Mouse (Mus musculus): ENCODE measurements around the gene Cxcr4. TPM values are rescaled to one million over a fixed set of nuclear protein-coding genes. Genes with fewer than 3 reads are reported as not detected.
"Not testable (repeated sequence)": the region's sequence is repeated elsewhere in the genome, so short reads cannot be mapped to it uniquely, and the experiment has no call there.

The Cxcr4 gene
- total RNA-seq, 4 experiments from 2014 or later, result 14.8 to 66.9 (median 40.0) TPM

DNA sequence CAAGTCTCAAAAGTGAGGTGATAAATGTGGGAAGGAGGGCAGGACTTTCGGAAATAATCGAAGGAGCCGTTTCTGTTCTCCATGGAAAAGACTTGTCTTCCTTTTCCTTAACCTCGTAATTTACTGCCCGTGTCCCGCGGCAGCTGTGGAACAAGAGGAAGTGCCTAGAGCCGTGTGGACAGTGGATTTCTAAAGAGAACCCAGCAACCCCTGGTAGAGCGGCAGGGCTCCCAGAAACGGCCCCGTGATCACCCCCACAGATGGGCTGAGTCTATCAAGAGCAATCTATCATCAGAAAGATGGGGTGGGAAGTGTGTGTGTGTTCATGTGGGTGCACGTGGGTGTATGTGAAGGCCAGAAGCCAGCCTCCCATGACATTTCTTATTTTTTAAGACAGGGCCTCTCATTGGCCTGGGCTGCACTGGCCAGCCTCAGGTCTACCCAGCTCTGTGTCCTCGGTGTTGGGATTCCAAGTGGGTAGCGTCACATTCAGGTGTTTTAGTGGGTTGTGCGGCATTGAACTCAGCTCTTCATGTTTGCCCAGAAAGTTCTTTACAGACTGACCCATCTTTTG is 5.2 kb upstream of the Cxcr4 start:
- no peak for DNase-seq

DNA sequence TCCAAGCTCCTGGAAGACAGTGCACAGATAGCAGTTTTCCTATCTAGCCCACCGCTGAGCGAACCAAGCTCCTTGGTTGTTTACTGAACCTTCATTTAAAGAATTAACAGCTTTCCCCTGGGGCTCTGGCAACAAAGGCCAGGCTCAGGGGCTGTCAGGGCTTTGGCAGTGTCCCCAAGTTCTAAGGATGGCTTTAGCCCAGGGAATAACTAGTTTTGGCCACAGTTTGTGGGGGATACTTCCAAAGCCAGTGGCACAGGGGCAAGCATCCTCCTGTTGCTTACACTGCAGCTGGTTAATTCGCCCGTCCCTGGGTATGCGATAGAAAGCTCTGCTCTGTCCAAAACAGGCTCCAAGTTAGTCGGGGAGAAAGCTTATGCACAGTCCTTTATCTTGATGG is 3.4 kb upstream of the Cxcr4 start:
- no peak for DNase-seq

DNA sequence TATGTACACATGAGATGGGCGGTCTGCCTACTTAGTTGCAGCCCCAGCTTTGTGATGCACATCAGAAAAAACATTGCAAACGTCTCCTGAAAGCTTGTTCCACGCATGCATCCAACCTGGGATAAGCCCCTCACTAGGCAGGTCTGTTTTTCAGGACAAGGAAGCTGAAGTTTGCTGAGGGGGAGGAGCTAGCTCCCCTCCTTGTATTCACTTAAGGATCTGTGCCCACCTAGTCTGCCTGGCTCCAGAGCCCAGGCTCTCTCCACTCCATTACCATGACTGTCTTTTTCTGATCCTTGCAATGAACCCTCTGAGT is 3.0 kb upstream of the Cxcr4 start:
- DNase-seq, result no peak

DNA sequence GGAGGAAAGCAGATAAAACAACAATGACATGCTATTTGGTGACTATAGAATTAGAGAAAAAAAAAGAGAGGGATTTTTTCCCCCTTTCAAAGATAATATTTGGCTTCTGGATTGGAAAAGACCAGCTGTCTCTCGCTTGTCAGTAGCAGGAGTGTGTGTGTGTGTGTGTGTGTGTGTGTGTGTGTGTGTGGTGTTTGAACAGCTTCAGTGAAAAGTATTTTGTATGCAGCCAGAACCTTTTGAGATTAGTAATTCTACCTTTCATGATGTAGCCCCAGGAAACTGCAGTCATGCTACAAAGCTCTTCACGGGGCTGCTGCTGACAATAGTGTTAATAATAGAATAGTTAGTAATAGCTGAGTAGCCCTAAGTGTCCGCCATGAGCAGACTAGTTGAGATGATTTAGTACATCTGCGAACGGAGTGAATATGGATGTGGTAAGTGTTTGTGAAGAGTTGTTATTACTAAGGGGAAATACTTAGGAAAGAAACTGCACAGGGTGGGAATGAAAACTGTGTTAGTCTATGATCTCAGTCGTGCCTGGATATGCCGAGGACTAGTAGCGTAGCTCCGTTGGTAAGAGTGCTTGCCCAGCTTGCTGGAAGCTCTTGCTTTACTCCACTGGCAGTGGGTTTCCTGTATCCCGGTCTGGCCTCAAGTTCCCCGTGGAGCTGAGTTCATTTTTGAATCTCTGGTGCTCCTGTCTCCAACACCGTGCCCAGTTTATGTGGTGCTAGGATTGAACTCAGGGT is 2.4 kb upstream of the Cxcr4 start:
- DNase-seq, result no peak

DNA sequence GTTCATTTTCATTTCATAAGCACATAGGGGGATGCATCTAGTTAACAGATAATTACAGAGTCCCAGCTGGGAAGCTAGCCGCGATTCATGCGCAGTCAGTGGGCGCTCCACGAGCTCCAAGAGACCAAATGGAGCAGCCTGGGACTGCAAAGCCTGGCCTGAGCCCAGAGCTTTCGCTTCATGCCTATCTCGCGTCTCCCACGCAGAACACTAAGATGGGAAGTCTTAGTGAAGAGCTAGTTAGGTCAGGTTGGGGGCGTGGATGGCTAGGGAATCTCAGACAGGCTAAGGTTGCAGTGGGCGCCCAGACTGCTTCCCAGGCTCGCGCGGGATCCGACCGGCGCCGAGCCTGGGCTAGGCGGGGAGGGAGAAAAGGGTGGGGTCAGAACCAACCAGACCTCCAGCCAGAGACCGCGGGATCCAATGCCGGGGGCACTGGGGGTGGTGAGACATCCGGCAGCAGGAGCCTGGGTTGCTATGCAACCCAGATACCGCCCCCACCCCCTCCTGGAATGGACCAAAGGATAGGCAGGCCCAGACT is 938 bp upstream of the Cxcr4 start:
- DNase-seq, result peak; percentile 20

DNA sequence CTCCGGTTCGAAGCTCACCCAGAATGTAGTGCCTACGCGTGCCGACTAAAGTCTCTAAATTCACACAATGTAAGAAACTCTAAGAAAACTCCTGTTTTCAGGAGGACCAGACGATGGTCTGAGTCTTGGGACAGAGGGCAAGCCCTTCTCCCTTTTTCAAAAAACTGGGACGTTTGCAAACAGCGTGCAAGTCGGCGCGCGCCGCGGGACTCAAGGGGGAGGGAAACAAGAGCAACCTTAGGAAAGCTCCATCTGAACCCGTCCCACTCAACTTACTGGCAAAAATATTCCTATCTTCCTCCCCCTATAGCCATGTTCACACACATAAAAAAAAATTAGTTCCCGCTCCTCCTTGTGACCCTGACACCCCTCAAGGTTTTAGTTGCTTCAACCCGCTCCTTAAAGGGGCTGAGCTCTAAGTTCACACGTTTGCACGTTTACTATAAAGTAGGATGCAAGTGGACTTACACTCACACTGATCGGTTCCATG is 327 bp downstream of the Cxcr4 start:
- DNase-seq, result no peak

DNA sequence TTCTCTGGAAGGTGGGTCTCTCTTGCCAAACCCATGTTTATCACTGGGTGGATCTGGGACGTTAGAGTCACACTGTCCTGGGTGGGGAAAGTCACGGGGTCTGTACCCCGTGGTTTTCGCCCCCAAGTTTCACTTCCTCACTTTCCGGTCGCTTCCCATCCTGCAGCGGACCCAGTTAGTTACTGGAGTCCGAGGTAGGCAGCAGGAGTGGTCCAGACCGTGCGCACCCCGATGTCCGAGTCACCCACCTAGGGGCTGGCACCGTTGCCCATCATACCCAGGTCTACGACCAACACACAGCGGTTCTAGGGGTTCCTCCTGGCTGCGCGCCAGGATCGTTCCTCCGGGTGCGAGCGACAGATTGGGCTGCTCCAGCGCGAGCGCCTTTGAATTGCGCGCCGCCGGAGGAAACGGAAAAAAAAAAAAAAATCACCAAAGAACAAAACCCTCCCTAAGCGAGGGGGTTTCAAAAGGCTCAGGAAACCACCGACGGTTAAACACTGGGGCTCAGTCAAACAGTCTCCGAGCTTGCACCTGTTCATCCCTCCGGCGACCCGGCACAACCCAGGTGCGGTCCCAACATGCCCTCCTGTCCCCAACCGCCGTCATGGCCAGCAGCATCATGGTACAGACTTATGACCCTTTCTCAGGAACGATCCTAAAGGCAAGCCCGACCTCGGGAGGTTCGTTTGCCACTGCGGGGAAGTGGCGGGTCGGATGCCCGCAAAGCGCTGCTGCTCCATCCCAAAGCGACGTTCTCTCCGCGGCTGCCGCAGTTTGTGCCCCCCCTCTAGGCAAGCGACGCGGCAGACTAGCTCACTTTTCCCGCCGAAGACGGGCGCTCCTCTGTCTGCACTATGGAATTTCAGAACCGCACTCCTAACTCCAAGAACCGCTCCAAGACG is 1.0 kb downstream of the Cxcr4 start:
- peak; percentile 24 for DNase-seq

DNA sequence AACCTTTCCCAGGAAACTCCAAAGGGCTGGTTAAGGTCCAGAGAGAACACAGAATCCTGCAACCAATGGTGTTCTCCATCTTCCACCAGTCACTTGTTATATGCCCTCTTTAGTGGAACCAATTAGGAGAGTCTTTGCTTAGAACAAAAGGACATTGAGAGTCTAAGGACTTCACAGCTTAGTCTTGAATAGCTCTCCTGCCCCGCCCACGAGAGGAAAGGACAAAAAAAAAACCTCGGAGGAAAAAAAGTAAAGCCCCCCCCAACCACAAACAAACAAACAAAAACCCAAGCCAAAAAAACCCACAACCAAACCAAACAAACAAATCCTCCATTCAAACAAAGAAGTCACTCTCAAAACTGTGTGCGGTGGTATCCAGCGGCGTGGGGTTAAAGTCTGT is 2.1 kb downstream of the Cxcr4 start:
- no peak for DNase-seq

DNA sequence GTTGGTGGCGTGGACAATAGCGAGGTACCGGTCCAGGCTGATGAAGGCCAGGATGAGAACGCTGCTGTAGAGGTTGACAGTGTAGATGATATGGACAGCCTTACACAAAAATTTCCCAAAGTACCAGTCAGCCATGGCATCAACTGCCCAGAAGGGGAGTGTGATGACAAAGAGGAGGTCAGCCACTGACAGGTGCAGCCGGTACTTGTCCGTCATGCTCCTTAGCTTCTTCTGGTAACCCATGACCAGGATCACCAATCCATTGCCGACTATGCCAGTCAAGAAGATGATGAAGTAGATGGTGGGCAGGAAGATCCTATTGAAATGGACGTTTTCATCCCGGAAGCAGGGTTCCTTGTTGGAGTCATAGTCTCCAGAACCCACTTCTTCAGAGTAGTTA is 2.6 kb downstream of the Cxcr4 start:
- no peak for DNase-seq

DNA sequence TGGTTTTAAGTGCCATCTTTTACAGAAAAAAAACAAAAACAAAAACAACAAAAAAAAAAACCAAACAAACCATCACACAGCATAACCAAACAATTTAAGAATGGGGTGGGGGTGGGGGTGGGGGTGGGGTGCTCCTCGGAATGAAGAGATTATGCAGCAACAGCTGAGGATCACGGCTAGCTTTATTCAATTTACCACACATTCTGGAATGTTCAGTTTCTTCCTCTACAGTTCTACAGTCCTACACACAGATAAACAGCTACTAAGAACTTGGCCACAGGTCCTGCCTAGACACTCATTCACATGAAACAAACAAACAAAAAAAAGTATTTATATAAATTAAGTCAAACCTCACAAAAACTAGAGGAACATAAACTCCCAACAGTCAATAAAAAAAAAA is 3.8 kb downstream of the Cxcr4 start:
- DNase-seq, result no peak

DNA sequence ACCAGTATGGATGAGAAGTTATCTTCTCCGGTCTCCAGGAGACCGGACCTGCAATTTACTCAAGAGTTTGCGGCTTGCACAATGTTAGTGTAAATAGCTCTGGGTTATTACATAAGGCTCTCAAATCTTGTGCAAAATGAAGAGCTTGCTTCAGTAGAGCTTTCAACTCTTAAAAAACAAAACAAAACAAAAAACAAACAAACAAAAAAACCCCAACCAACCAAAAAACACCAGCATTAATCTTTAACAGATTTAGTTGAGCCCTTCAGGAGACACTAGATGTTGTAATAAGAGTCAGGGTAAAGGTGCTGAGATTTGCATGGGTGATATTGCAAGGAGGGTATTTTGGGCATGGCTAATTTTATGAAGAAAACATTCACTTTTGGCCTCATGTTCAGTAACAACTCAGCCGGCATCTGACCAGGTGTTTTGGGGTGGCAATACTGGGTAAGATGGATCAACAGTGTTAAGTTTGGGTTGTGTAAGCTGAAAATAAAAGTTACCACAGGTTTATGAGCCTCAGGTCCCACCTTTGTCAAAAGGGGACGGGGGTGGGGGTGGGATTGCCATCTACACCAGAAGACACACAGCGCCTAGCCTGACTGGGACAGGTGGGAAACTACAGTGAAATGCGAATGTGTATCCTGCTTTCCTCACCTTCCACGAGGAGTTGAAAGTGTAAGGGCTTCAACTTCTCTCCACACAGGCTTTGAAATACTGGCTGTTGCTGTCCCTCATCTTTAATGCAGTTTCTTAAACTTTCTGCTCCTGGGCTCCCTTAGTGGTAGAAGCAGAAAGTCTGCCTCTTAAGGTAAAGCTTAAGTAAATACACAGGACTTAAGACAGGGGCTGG is 4.9 kb downstream of the Cxcr4 start:
- no peak for DNase-seq

DNA sequence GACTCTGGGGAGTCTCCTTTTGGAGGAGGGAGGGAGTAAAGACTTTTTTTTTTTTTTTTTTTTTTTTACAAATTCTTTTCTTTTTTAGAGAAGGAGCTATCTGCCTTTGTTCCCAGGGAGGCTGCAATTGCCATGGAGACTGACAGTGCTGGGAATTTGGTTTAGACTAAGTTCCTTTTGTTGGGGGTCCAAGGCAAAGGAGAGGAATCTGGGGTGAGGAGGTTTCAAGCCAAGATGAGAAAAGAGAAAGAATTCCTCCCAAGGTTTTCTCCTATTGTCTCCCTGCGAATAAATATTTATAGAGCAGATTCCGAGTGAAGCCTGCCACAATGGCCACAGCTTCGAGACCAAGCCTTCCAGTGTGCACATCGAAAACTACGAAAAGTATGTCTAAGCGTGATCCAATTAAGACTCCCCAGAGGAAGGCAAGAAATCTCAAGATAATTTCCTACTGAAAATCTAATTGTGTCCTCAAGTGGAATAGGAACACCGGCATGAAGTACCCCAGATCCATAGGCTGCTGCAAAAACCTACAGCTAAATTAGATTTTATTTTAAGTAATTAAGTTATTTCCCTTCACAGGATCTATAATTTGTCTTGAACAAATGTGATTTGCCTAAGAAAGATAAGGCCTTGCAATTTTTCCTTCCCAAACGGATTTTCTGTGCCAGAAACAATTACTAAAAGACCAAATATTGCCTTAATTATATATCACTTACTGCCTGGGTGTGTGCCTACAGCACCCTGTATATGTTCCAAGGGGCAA is 5.7 kb downstream of the Cxcr4 start:
- no peak for DNase-seq

DNA sequence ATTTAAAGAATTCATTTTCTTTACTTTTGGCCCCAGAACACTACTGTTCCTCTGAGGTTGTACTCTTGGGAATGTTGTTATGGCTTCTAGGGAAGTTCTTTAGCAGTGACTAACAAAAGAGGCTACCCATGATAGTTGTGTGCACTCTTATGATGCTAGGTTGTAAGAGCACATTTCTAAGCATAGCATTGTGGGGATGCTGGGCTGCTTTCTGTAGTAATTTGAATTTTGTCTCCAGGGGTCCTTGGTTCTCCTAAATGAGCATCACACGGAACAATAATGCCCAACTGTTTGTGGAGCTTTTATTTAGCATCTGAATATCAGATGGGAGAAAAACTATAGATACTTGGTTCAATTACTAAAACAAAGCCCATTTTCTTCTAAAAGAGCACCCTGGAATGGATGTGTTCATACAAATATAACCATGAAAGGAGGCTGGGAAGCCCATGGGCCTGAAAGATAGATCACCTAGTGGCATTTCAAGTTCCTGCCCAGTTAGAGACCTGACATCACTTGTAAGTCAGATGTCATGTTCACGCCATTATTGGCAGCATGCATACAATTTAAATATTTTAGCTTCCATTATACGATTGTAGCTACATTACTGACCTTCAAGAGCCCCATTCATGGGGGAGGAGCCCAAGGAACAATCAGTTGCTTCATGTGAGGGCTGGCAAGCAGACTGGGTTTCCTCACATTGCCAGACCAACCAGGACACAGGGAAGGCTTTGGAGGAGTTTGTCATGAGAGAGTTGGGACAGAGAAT is 6.5 kb downstream of the Cxcr4 start:
- DNase-seq, result no peak

DNA sequence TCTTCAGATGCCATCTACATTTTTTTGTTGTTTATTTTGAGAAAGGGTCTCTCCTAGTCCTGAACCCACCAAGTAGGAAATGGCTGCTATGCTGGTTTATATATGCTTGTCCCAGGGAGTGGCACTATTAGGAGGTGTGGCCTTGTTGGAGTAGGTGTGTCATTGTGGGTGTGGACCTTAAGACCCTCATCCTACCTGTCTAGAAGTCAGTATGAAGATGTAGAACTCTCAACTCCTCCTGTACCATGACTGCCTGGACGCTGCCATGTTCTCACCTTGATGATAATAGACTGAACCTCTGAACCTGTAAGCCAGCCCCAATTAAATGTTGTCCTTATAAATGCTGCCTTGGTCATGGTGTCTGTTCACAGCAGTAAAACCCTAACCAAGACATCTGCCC is 7.4 kb downstream of the Cxcr4 start:
- not testable (repeated sequence) for DNase-seq

DNA sequence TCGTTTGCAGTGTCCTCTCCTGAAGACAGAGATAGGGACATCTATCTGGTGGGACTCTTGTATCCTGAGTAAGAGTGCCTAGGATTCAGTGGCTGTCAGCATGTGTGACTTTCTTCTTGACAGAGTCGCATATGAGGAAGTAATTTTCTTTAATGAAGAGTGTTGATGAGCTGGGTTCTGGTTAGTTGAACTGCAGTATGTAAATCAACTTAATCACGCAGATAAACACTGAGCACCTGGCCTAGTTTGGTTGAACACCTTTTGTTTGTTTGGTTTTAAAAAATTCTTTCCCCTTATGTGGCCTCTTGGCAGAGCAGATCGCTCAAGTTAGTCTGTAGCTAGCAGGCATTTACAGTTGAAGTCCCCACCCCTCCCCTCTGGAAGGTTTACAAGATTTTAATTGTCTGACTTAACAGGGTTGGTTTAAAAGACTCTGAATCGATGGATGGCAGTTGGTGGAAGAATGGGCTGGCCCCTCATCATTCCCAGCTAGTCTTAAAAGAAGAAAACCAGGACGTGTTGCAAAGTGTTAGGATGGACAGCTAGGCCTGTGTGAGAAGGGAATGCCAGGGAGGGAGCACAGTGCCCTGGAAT is 8.7 kb downstream of the Cxcr4 start:
- DNase-seq, result no peak

DNA sequence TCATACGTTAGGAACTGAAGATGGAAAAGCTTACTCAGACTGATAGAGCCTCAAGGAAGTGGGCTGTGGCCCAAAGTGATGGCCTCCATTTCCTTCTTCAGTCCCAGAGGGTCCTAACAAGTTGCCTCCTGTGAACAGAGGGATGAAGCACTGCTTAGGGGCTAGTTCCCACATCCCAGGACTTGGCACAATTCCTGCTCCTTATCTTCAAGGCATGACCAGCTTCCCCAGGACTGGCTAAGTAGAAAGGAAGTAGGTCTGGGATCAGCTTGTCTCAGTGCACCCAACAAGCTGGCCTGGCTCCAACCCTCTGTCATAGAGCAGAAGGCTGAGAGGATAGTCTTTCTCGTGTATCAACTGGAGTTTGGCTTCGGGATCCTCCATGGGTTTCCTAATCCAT is 11.8 kb downstream of the Cxcr4 start:
- no peak for DNase-seq

DNA sequence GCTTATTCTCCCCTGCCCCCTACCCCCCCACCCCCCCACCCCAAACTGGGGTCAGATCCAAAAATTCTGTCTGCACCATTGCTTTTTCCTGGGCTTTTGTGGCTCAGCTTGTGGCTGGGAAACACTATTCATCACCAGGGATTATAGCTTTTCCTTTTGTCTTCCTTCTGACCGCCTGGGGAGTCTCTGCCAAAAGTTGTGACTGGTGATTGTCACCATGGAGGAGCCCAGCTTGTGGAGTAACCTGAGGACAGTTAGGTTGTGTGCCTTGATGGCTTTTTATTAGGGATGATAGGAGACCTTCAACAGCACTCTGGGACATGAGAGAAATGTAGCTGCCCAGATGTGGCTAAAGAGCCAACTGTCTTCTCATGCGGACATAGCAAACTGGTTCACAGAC is 13.6 kb downstream of the Cxcr4 start:
- no peak for DNase-seq

DNA sequence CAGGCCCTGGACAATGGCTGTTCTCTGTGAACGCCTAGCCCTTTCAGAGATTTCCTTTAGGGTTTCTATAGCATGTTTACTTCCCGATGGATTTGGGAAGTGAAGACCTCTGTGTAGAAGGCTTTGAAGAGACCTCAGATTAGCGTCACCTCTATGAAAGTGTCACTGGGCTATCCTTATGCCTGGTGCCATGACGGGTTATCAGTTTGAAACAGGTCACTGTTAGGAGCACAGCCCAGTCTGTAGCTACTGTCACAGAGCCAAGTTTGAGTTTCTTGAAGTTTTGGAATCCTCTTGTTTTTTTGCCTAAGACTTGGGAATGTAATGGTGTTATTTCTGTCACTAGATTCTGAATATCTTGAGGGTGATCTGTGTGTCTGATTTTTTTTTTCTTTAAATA is 17.0 kb downstream of the Cxcr4 start:
- DNase-seq, result no peak

DNA sequence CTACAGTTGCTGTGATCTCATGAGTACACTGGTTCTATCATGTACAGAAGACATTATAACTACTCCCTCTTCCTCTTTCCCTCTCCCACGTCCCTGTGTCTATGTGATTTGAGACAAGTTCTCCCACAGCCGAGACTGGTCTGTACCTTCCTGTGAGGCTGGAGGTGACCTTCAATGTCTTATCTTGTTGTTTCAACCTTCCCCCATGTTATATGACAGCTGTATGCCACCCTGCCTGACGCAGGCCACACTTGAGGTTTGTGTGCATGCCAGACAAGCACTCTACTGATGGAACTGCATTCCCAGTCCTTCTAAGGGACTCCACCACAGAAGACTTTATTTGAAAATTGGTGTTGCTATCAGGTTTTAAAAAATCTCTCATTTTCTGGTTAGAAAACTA is 21.1 kb downstream of the Cxcr4 start:
- DNase-seq, result no peak

DNA sequence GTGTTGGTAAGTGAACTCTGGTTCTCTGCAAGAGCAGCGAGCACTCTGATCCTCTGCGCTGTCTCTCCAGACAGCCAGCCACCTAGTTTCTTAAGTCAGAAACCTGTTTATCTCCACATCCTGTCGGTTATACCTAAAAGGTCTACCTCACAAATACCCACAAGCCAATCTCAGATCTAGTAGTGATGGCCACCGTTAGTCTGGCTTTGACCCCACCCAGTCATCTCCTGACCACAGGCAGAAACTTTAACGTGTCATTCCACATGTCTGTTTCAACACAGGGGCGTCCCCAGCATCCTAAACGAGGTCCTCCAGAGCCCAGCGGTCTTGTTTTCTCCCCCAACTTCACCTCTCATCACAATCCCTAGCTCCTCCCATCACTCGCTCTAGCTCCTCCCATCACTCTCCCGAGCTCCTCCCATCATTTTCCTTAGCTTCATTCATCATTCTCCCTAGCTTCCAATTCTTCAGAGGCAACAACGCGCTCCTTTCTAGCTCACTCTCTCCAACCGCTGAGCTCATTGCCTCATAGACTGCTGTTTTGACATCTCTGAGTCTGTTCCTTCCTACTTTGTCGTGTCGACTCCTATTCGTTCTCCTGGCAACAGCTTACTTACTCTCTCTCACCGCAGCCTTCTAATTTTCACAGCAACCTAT is 22.0 kb downstream of the Cxcr4 start:
- DNase-seq, result no peak

Measured in adrenal gland, adult 8-10 months (tissue).